Mouse (Mus musculus) limb, embryonic 14.5 days (tissue): ENCODE results near the gene Sh3gl3. TPM values are rescaled to one million over a fixed set of nuclear protein-coding genes. Genes with fewer than 3 reads are reported as not detected.

Source experiments
- ATAC-seq: fragments of 200-750 bp; cut with Nextera tagmentation; 2 replicates; pipeline ENCODE4 v1.8.0; 2017; ENCODE audit warnings: low read depth, moderate number of reproducible peaks, moderate TSS enrichment; ENCODE audit not compliant: low FRiP score
- DNase-seq: peaks from one replicate; pipeline ENCODE4 v3.0.0-alpha.2; 2015; ENCODE audit warnings: low spot score
- H3K27ac ChIP-seq: fragments of 300-500 bp; sonication (generic); replicated peaks from 2 replicates; pipeline ENCODE4 v1.5.1; 2014; ENCODE audit warnings: low read depth, mild to moderate bottlenecking, low read length, moderate library complexity, mixed read lengths
- H3K27me3 ChIP-seq: fragments of 300-500 bp; sonication (generic); 2 replicates; pipeline ENCODE4 v1.6.1; 2014; ENCODE audit warnings: low read length, mixed read lengths; ENCODE audit not compliant: control insufficient read depth, insufficient read depth
- H3K36me3 ChIP-seq: fragments of 300-500 bp; sonication (generic); 2 replicates; pipeline ENCODE4 v1.6.1; 2014; ENCODE audit warnings: mild to moderate bottlenecking, low read length, moderate library complexity, mixed read lengths; ENCODE audit not compliant: control insufficient read depth, insufficient read depth
- H3K4me1 ChIP-seq: fragments of 300-500 bp; sonication (generic); 2 replicates; pipeline ENCODE4 v1.6.1; 2014; ENCODE audit warnings: antibody characterized with exemption, low read length, mixed read lengths; ENCODE audit not compliant: control insufficient read depth, insufficient read depth
- H3K4me2 ChIP-seq: fragments of 300-500 bp; sonication (generic); replicated peaks from 2 replicates; pipeline ENCODE4 v1.6.1; 2014; ENCODE audit warnings: low read depth, mild to moderate bottlenecking, low read length, moderate library complexity; ENCODE audit not compliant: severe bottlenecking
- H3K4me3 ChIP-seq: fragments of 300-500 bp; sonication (generic); replicated peaks from 2 replicates; pipeline ENCODE4 v1.5.1; 2014; ENCODE audit warnings: low read length
- H3K9ac ChIP-seq: fragments of 300-500 bp; sonication (generic); 2 replicates; pipeline ENCODE4 v1.6.1; 2014; ENCODE audit warnings: mild to moderate bottlenecking, low read depth, low read length, moderate library complexity; ENCODE audit not compliant: severe bottlenecking
- H3K9me3 ChIP-seq: fragments of 300-500 bp; sonication (generic); 2 replicates; pipeline ENCODE4 v1.6.1; 2016; ENCODE audit warnings: low read length; ENCODE audit not compliant: control insufficient read depth
- POLR2A ChIP-seq: fragments of 200-500 bp; IDR thresholded peaks from 2 replicates; pipeline ENCODE4 v1.8.0; 2012; ENCODE audit warnings: inconsistent platforms, mild to moderate bottlenecking, moderate library complexity, borderline replicate concordance; ENCODE audit not compliant: insufficient read depth, insufficient read length; ENCODE audit errors: extremely low read depth
- WGBS: fragments of 180-500 bp; shearing (Covaris S2); extraction: QIAGEN DNeasy Blood & Tissue Kit; methylation state at CpG from one replicate; pipeline ENCODE4 v1.1.7; 2014; 5-methylcytosine and 5-hydroxymethylcytosine counted together
- polyA plus RNA-seq, 2 experiments: library from polyadenylated mRNA; depleted of rRNA in 1 of 2; stranded (reverse) in 1 of 2; unstranded in 1 of 2; fragments of >200 nt; fragmentation: Nextera tagmentation in 1 of 2; extraction: Ambion mirVana in 1 of 2; gene quantifications; 2 replicates each; pipeline versions ENCODE4 v1.2.1 to v1.2.3; 2012 to 2014

Sh3gl3 gene
- polyA plus RNA-seq (2012; rRNA removed), result 7.5 and 10.5 TPM in 2 replicates
- polyA plus RNA-seq (2014; fragmentation: Nextera tagmentation; extraction: Ambion mirVana), result 15.1 and 16.7 TPM in 2 replicates

DNA sequence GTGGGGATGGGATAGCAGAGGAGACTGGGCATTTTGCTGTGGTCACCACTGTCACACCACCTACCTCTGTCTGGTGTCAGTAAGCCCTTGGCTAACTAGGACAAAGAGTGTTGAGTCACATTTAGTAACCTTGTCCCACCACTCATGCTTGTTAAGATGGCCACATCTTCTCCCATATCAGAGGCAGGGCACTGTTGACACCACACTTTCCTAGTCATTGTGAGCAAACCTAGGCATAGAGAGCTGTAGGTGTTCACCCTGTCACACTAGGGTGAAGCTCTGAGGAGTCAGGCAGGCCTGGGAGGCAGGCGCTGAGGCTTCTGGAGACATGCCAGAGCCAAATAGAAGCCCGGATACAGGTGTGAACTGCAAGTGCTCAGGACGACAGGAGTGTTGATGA is at the start of gene Sh3gl3:
Gene Sh3gl3, plus strand, starts transcription at position 301 of the 400 bp plus-strand sequence.
- ATAC-seq, result no peak
- no peak for TF ChIP-seq POLR2A
- WGBS, result 79% methylated on average over 3 of the region's 3 CpGs
- peak within 1 kb of the TSS; percentile 69 for H3K9ac ChIP-seq
- H3K27ac ChIP-seq, result no peak within 1 kb of the TSS
- no peak for DNase-seq
- no peaks in the 10 kb centered on the region for H3K36me3 ChIP-seq
- no peaks in the 10 kb centered on the region; the same call in none of the 2 replicates for H3K4me1 ChIP-seq
- peak within 1 kb of the TSS; percentile 68 for H3K4me3 ChIP-seq
- no peaks in the 10 kb centered on the region for H3K27me3 ChIP-seq
- no peaks in the 10 kb centered on the region for H3K9me3 ChIP-seq
- H3K4me2 ChIP-seq, result peak within 1 kb of the TSS; percentile 90

DNA sequence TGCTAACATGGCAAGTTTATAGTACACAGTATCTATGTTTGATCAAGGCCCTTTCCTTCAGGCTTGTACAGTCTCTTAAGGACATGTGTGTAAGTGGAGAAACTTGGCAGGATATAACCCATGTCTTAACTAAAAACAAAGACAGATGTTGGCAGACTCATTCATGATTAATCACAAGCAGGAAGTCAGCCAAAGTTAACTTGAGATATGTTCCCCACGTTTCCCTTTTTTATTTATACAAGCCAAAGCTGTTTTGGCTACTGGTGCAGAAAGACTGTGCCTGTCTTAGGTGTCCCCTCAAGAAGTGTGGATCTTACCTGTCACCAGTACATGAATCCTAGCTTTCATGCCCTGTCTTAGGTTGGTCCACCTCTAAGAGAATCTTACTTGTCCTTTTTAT is 35.4 kb upstream of the Sh3gl3 start:
- H3K4me3 ChIP-seq, result no peak overlapping the region
- TF ChIP-seq POLR2A, result no peak
- DNase-seq (peak; percentile 35), ATAC-seq (no peak)
- WGBS, result 41% methylated on average over 1 of the region's 1 CpGs
- peaks cover 4% of the 10 kb centered on the region; the same call in 1 of the 2 replicates for H3K9me3 ChIP-seq
- H3K4me1 ChIP-seq, result no peaks in the 10 kb centered on the region
- H3K27me3 ChIP-seq, result no peaks in the 10 kb centered on the region
- no peaks in the 10 kb centered on the region for H3K36me3 ChIP-seq
- no peak overlapping the region for H3K27ac ChIP-seq
- no peak overlapping the region for H3K4me2 ChIP-seq
- H3K9ac ChIP-seq, result no peak overlapping the region

DNA sequence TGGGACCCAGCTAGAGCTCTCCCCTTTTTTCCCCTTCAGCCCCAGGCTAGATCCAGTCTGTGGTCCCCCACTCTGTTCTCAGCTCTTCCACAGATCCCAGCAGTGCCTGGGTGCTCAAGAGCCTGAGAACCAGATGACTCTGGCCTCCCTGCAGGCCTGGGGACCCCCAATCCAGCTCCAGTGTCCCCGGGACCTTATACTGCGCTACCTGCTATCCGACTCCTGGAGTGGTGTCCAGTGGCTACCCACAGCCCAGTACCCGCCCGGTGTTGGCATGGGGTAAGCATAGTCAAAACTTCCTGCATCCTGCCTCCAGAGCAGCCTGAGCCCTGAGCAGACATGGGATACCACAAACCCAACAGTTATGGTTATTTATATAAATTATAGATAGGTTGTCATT is 26.5 kb upstream of the Sh3gl3 start:
- DNase-seq, result no peak
- H3K27me3 ChIP-seq, result no peaks in the 10 kb centered on the region
- no peak overlapping the region for H3K4me2 ChIP-seq

DNA sequence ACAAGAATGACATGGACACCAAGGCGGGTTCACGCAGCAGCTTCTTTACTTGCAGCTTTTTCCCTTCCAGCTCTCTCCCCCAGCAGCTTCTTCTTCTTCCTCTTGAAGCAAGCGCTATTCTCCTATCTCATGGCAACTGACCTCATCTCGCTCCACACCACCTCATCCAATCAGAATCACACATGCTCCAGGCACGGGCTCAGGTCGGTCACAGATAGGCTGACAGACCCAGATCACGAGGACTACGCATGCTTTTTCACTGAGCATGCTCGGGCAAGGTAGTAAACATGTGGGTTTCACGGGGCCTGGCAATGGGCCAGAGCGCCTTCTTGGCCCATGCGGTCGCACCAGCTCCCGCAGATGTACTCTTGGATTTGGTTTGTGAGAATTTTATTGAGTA is 9.0 kb upstream of the Sh3gl3 start:
- H3K27me3 ChIP-seq, result no peaks in the 10 kb centered on the region
- no peak overlapping the region for H3K4me2 ChIP-seq
- 88% methylated on average over 14 of the region's 14 CpGs for WGBS
- H3K9me3 ChIP-seq, result 0 out of 2 replicates have a peak, but pooled peaks cover 5% of the 10 kb centered on the region
- H3K4me1 ChIP-seq, result no peaks in the 10 kb centered on the region
- TF ChIP-seq POLR2A, result no peak
- ATAC-seq (no peak), DNase-seq (no peak)
- H3K36me3 ChIP-seq, result no peaks in the 10 kb centered on the region
- H3K9ac ChIP-seq, result no peak overlapping the region
- no peak overlapping the region for H3K4me3 ChIP-seq
- no peak overlapping the region for H3K27ac ChIP-seq

More for the DNA sequence above, 26.5 kb upstream of the Sh3gl3 start:
- Histone ChIP-seq H3K9ac (no peak overlapping the region), H3K4me1 (no peaks in the 10 kb centered on the region), H3K36me3 (no peaks in the 10 kb centered on the region), H3K9me3 (no peaks in the 10 kb centered on the region), H3K4me3 (no peak overlapping the region), H3K27ac (no peak overlapping the region)
- no peak for TF ChIP-seq POLR2A
- ATAC-seq, result no peak
- 91% methylated on average over 5 of the region's 5 CpGs for WGBS

DNA sequence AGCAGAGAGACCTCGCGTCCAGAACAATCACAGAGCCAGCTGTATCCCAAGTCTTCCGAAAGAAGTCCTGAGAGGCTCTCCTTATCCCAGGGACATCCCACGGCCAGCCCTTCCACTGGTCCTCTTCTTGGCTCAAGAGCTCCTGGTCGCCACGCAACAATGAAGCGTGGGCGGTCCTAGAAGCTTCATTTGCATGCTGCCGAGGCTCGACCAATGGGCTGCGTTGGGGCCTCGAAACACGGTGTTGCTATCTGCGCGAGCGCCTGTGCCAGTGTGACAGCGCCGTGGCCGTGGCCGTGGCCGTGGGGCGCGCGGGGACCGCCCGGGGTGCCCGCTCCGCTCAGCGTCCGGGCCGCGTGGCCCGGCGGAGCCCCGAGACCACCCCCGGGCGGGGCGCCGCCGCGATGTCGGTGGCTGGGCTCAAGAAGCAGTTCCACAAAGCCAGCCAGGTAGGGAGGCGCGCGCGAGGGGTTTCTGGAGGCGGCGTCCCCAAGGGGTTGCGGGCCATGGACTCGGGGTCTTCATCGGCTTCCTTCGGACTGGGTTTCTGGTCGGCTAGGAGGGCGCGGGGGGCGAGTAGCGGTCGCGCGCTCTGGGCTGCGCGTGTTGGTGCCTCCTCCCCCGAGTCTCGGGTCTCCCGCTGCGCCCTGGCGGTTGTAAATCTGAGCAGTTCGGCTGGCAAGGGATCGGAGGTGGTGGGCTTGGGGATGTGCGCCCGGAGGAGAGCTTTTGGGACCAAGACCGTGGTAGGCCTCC is 1.1 kb downstream of the Sh3gl3 start:
- ATAC-seq, result peak; percentile 97
- H3K9me3 ChIP-seq, result no peaks in the 10 kb centered on the region
- no peak for TF ChIP-seq POLR2A
- H3K27ac ChIP-seq, result no peak overlapping the region
- peak overlapping the region; percentile 69 for H3K9ac ChIP-seq
- H3K4me1 ChIP-seq, result no peaks in the 10 kb centered on the region; the same call in none of the 2 replicates
- H3K4me2 ChIP-seq, result peak overlapping the region; percentile 90
- DNase-seq, result peak; percentile 87
- under 1% methylated on average over 71 of the region's 72 CpGs for WGBS
- peak overlapping the region; percentile 68 for H3K4me3 ChIP-seq
- no peaks in the 10 kb centered on the region for H3K36me3 ChIP-seq
- no peaks in the 10 kb centered on the region for H3K27me3 ChIP-seq
